Mouse (Mus musculus): ENCODE results near the gene Gm10663. TPM values are rescaled to one million over a fixed set of nuclear protein-coding genes. Genes with fewer than 3 reads are reported as not detected.
A peak's percentile ranks its signal among the peaks of the same experiment; 100 is the strongest.

Gene Gm10663
- polyA plus RNA-seq (2014; fragmentation: Nextera tagmentation; extraction: Ambion mirVana): not detected in 2 replicates

GRCm38 (mm10) chr8:65074733-65075132, at the start of gene Gm10663:
Gene Gm10663, plus strand, starts transcription at chr8:65075033.
- H3K9ac ChIP-seq (ENCODE audit: low read depth, low read length): no peak within 1 kb of the TSS
- H3K4me3 ChIP-seq (ENCODE audit: low read depth, low read length): no peak within 1 kb of the TSS
- H3K27ac ChIP-seq (ENCODE audit: low read depth, low read length): no peak within 1 kb of the TSS
- no peaks in the 10 kb centered on the region for H3K27me3 ChIP-seq (ENCODE audit: control insufficient read depth, insufficient read depth, low read length)
- no peaks in the 10 kb centered on the region for H3K9me3 ChIP-seq (replicated peaks; ENCODE audit: control insufficient read depth, low read length)
- 74% methylated on average over 2 of the region's 2 CpGs for WGBS (ENCODE audit: insufficient replicate concordance)
- no peaks in the 10 kb centered on the region for H3K4me1 ChIP-seq (ENCODE audit: control insufficient read depth, insufficient read depth, low read length)
- H3K36me3 ChIP-seq (ENCODE audit: control insufficient read depth, insufficient read depth, low read length): no peaks in the 10 kb centered on the region
- no peak for ATAC-seq (replicated peaks; ENCODE audit: insufficient number of reproducible peaks, low FRiP score, low TSS enrichment)
- peak within 1 kb of the TSS; percentile 19 for H3K4me2 ChIP-seq

- Histone ChIP-seq H3K27me3 (ENCODE audit: control insufficient read depth, insufficient read depth, low read length) (no peaks in the 10 kb centered on the region), H3K4me1 (ENCODE audit: control insufficient read depth, insufficient read depth, low read length) (no peaks in the 10 kb centered on the region), H3K4me3 (ENCODE audit: low read depth, low read length) (no peak overlapping the region), H3K4me2 (no peak overlapping the region), H3K36me3 (ENCODE audit: control insufficient read depth, insufficient read depth, low read length) (no peaks in the 10 kb centered on the region), H3K9me3 (replicated peaks; ENCODE audit: control insufficient read depth, low read length) (no peaks in the 10 kb centered on the region), H3K27ac (ENCODE audit: low read depth, low read length) (no peak overlapping the region), H3K9ac (ENCODE audit: low read depth, low read length) (no peak overlapping the region)
- 81% methylated on average over 12 of the region's 12 CpGs for WGBS (ENCODE audit: insufficient replicate concordance)
- no peak for ATAC-seq (replicated peaks; ENCODE audit: insufficient number of reproducible peaks, low FRiP score, low TSS enrichment)
Measured at GRCm38 (mm10) chr8:65028959-65029686, 45.7 kb upstream of the Gm10663 start.

- ATAC-seq (replicated peaks; ENCODE audit: insufficient number of reproducible peaks, low FRiP score, low TSS enrichment): no peak
Measured at GRCm38 (mm10) chr8:65029776-65030175, 45.1 kb upstream of the Gm10663 start.

GRCm38 (mm10) chr8:65030735-65031485, 43.9 kb upstream of the Gm10663 start:
- Histone ChIP-seq H3K36me3 (ENCODE audit: control insufficient read depth, insufficient read depth, low read length) (no peaks in the 10 kb centered on the region), H3K9ac (ENCODE audit: low read depth, low read length) (no peak overlapping the region), H3K4me3 (ENCODE audit: low read depth, low read length) (no peak overlapping the region), H3K27me3 (ENCODE audit: control insufficient read depth, insufficient read depth, low read length) (no peaks in the 10 kb centered on the region), H3K27ac (ENCODE audit: low read depth, low read length) (no peak overlapping the region), H3K4me1 (ENCODE audit: control insufficient read depth, insufficient read depth, low read length) (no peaks in the 10 kb centered on the region), H3K4me2 (no peak overlapping the region), H3K9me3 (replicated peaks; ENCODE audit: control insufficient read depth, low read length) (no peaks in the 10 kb centered on the region)
- ATAC-seq (replicated peaks; ENCODE audit: insufficient number of reproducible peaks, low FRiP score, low TSS enrichment): no peak
- WGBS (ENCODE audit: insufficient replicate concordance): 80% methylated on average over 4 of the region's 4 CpGs

More at GRCm38 (mm10) chr8:65029776-65030175, 45.1 kb upstream of the Gm10663 start:
- Histone ChIP-seq H3K9me3 (replicated peaks; ENCODE audit: control insufficient read depth, low read length) (no peaks in the 10 kb centered on the region), H3K4me2 (no peak overlapping the region), H3K4me1 (ENCODE audit: control insufficient read depth, insufficient read depth, low read length) (no peaks in the 10 kb centered on the region), H3K9ac (ENCODE audit: low read depth, low read length) (no peak overlapping the region), H3K27me3 (ENCODE audit: control insufficient read depth, insufficient read depth, low read length) (no peaks in the 10 kb centered on the region), H3K4me3 (ENCODE audit: low read depth, low read length) (no peak overlapping the region), H3K27ac (ENCODE audit: low read depth, low read length) (no peak overlapping the region), H3K36me3 (ENCODE audit: control insufficient read depth, insufficient read depth, low read length) (no peaks in the 10 kb centered on the region)
- 88% methylated on average over 4 of the region's 4 CpGs for WGBS (ENCODE audit: insufficient replicate concordance)

- H3K4me2 ChIP-seq: no peak overlapping the region
- no peaks in the 10 kb centered on the region for H3K9me3 ChIP-seq (replicated peaks; ENCODE audit: control insufficient read depth, low read length)
- no peak overlapping the region for H3K9ac ChIP-seq (ENCODE audit: low read depth, low read length)
- no peaks in the 10 kb centered on the region for H3K4me1 ChIP-seq (ENCODE audit: control insufficient read depth, insufficient read depth, low read length)
- 95% methylated on average over 1 of the region's 1 CpGs for WGBS (ENCODE audit: insufficient replicate concordance)
- H3K27me3 ChIP-seq (ENCODE audit: control insufficient read depth, insufficient read depth, low read length): no peaks in the 10 kb centered on the region
- H3K27ac ChIP-seq (ENCODE audit: low read depth, low read length): no peak overlapping the region
- no peak for ATAC-seq (replicated peaks; ENCODE audit: insufficient number of reproducible peaks, low FRiP score, low TSS enrichment)
- H3K36me3 ChIP-seq (ENCODE audit: control insufficient read depth, insufficient read depth, low read length): no peaks in the 10 kb centered on the region
- no peak overlapping the region for H3K4me3 ChIP-seq (ENCODE audit: low read depth, low read length)
Measured at GRCm38 (mm10) chr8:65032107-65032506, 42.7 kb upstream of the Gm10663 start.

GRCm38 (mm10) chr8:65033056-65033455, 41.8 kb upstream of the Gm10663 start:
- no peak overlapping the region for H3K4me3 ChIP-seq (ENCODE audit: low read depth, low read length)
- no peak overlapping the region for H3K4me2 ChIP-seq
- H3K36me3 ChIP-seq (ENCODE audit: control insufficient read depth, insufficient read depth, low read length): no peaks in the 10 kb centered on the region
- H3K9ac ChIP-seq (ENCODE audit: low read depth, low read length): no peak overlapping the region
- 77% methylated on average over 13 of the region's 13 CpGs for WGBS (ENCODE audit: insufficient replicate concordance)
- ATAC-seq (replicated peaks; ENCODE audit: insufficient number of reproducible peaks, low FRiP score, low TSS enrichment): no peak
- no peak overlapping the region for H3K27ac ChIP-seq (ENCODE audit: low read depth, low read length)
- no peaks in the 10 kb centered on the region for H3K4me1 ChIP-seq (ENCODE audit: control insufficient read depth, insufficient read depth, low read length)
- H3K9me3 ChIP-seq (replicated peaks; ENCODE audit: control insufficient read depth, low read length): no peaks in the 10 kb centered on the region
- no peaks in the 10 kb centered on the region for H3K27me3 ChIP-seq (ENCODE audit: control insufficient read depth, insufficient read depth, low read length)

GRCm38 (mm10) chr8:65034136-65034535, 40.7 kb upstream of the Gm10663 start:
- Histone ChIP-seq H3K4me2 (no peak overlapping the region), H3K27me3 (ENCODE audit: control insufficient read depth, insufficient read depth, low read length) (no peaks in the 10 kb centered on the region), H3K9me3 (replicated peaks; ENCODE audit: control insufficient read depth, low read length) (no peaks in the 10 kb centered on the region), H3K36me3 (ENCODE audit: control insufficient read depth, insufficient read depth, low read length) (no peaks in the 10 kb centered on the region), H3K9ac (ENCODE audit: low read depth, low read length) (no peak overlapping the region), H3K4me1 (ENCODE audit: control insufficient read depth, insufficient read depth, low read length) (no peaks in the 10 kb centered on the region), H3K27ac (ENCODE audit: low read depth, low read length) (no peak overlapping the region), H3K4me3 (ENCODE audit: low read depth, low read length) (no peak overlapping the region)
- no peak for ATAC-seq (replicated peaks; ENCODE audit: insufficient number of reproducible peaks, low FRiP score, low TSS enrichment)
- WGBS (ENCODE audit: insufficient replicate concordance): 48% methylated on average over 2 of the region's 2 CpGs

- peak; percentile 35; the same call in 1 of the 2 replicates for ATAC-seq (replicated peaks; ENCODE audit: insufficient number of reproducible peaks, low FRiP score, low TSS enrichment)
Measured at GRCm38 (mm10) chr8:65037117-65037533, 37.7 kb upstream of the Gm10663 start, which contains the start of gene Apela. Gene Apela, minus strand, starts transcription at chr8:65037336.

More at GRCm38 (mm10) chr8:65037117-65037533, 37.7 kb upstream of the Gm10663 start, which contains the start of gene Apela:
- peak within 1 kb of the TSS; percentile 34 for H3K4me3 ChIP-seq (ENCODE audit: low read depth, low read length)
- H3K27ac ChIP-seq (ENCODE audit: low read depth, low read length): no peak within 1 kb of the TSS
- peak within 1 kb of the TSS; percentile 64 for H3K4me2 ChIP-seq
- no peaks in the 10 kb centered on the region for H3K27me3 ChIP-seq (ENCODE audit: control insufficient read depth, insufficient read depth, low read length)
- peak within 1 kb of the TSS; percentile 11; the same call in 1 of the 2 replicates for H3K9ac ChIP-seq (ENCODE audit: low read depth, low read length)
- H3K36me3 ChIP-seq (ENCODE audit: control insufficient read depth, insufficient read depth, low read length): no peaks in the 10 kb centered on the region
- WGBS (ENCODE audit: insufficient replicate concordance): 1% methylated on average over 8 of the region's 8 CpGs
- H3K4me1 ChIP-seq (ENCODE audit: control insufficient read depth, insufficient read depth, low read length): no peaks in the 10 kb centered on the region
- H3K9me3 ChIP-seq (replicated peaks; ENCODE audit: control insufficient read depth, low read length): no peaks in the 10 kb centered on the region
